Mouse (Mus musculus) brown adipose tissue, adult 24 weeks (tissue): ENCODE results near the gene Vmn2r90. TPM values are rescaled to one million over a fixed set of nuclear protein-coding genes. Genes with fewer than 3 reads are reported as not detected.

Experiments used
- polyA plus RNA-seq: library from polyadenylated mRNA; stranded (reverse); fragments of >200 nt; gene quantifications from 2 replicates; pipeline ENCODE4 v1.2.4, GENCODE M21; 2012; ENCODE audit not compliant: missing spikeins, insufficient read depth, insufficient read length

Gene Vmn2r90
- polyA plus RNA-seq, 1 experiment = not detected

Other genes with a start within 250 kb of the Vmn2r90 start
- gene Lnpep, start 78.7 kb upstream of the Vmn2r90 start, polyA plus RNA-seq = 23.2 and 29.8 TPM in 2 replicates
- 19.4 and 20.7 TPM in 2 replicates for gene Spaca6, start 123.4 kb downstream of the Vmn2r90 start, polyA plus RNA-seq
- 1.5 TPM in 1 of 2 replicates, not detected in the other for gene Has1, start 151.5 kb downstream of the Vmn2r90 start, polyA plus RNA-seq
- gene Fpr1, start 180.2 kb downstream of the Vmn2r90 start, polyA plus RNA-seq = 2.6 TPM in 1 of 2 replicates, not detected in the other
- gene Fpr2, start 184.1 kb downstream of the Vmn2r90 start, polyA plus RNA-seq = 1.3 and 1.6 TPM in 2 replicates
- gene Fpr3, start 184.1 kb downstream of the Vmn2r90 start, polyA plus RNA-seq = not detected in 2 replicates